Mouse (Mus musculus) heart, postnatal 4 days (tissue): ENCODE measurements at regions not wholly inside any gene's neighbourhood (a gene's known extent, or its start where the extent isn't known, plus 50 kb on each side); places are given as distances from the start of the nearest gene placed in this dataset.

Source experiments
- DNase-seq: peaks from one replicate; pipeline ENCODE4 v3.0.0; 2021

GRCm38 (mm10) chr11:19470648-19471341 lies 452.0 kb upstream of the Meis1 start:
- DNase-seq: no peak

GRCm38 (mm10) chr11:19475068-19475786 lies 448.9 kb upstream of the Spred2 start:
- no peak for DNase-seq

GRCm38 (mm10) chr11:19493089-19493756 lies 431.0 kb upstream of the Spred2 start:
- no peak for DNase-seq

GRCm38 (mm10) chr11:19521721-19522120 lies 402.5 kb upstream of the Spred2 start:
- no peak for DNase-seq

GRCm38 (mm10) chr11:19523853-19524487 lies 400.2 kb upstream of the Spred2 start:
- no peak for DNase-seq

GRCm38 (mm10) chr11:19529126-19529525 lies 395.0 kb upstream of the Spred2 start:
- no peak for DNase-seq

GRCm38 (mm10) chr11:19530652-19531051 lies 393.5 kb upstream of the Spred2 start:
- DNase-seq: no peak

- no peak for DNase-seq
Measured at GRCm38 (mm10) chr11:19531255-19532003, 392.7 kb upstream of the Spred2 start.

GRCm38 (mm10) chr11:19532867-19533266 lies 391.3 kb upstream of the Spred2 start:
- DNase-seq: no peak

GRCm38 (mm10) chr11:19533701-19534100 lies 390.5 kb upstream of the Spred2 start:
- DNase-seq: peak; percentile 20

GRCm38 (mm10) chr11:19535215-19535614 lies 389.0 kb upstream of the Spred2 start:
- DNase-seq: no peak

GRCm38 (mm10) chr11:19546226-19546625 lies 377.9 kb upstream of the Spred2 start:
- DNase-seq: no peak

- no peak for DNase-seq
Measured at GRCm38 (mm10) chr11:19554316-19554946, 369.7 kb upstream of the Spred2 start.

GRCm38 (mm10) chr11:19554947-19555770 lies 369.0 kb upstream of the Spred2 start:
- DNase-seq: no peak

GRCm38 (mm10) chr11:19560452-19560851 lies 363.7 kb upstream of the Spred2 start:
- DNase-seq: no peak

GRCm38 (mm10) chr11:19562668-19563067 lies 361.5 kb upstream of the Spred2 start:
- no peak for DNase-seq

GRCm38 (mm10) chr11:19585228-19585627 lies 338.9 kb upstream of the Spred2 start:
- DNase-seq: no peak

GRCm38 (mm10) chr11:19592506-19593355 lies 331.4 kb upstream of the Spred2 start:
- DNase-seq: no peak

GRCm38 (mm10) chr11:19595107-19595506 lies 329.1 kb upstream of the Spred2 start:
- no peak for DNase-seq

GRCm38 (mm10) chr11:19596336-19596735 lies 327.8 kb upstream of the Spred2 start:
- no peak for DNase-seq
